Comparison of ENCODE assay signal across 8 mouse cellular contexts in genomic region chr12:24707954-24708823, GRCm38 (mm10). TPM values are rescaled to one million over a fixed set of nuclear protein-coding genes. Genes with fewer than 3 reads are reported as not detected.
DNase-seq lines count a peak whose midpoint lies in the region; ATAC-seq and TF ChIP-seq lines count a peak whose summit lies in the region.

TSS of gene Rrm2 (plus strand) at chr12:24708241.

- peak; percentile 84 for ATAC-seq in heart, embryonic 13.5 days (ENCODE audit: extremely low read depth, insufficient number of reproducible peaks, low FRiP score, low TSS enrichment)
- peak; percentile 86 for ATAC-seq in liver, embryonic 11.5 days (replicated peaks; ENCODE audit: low FRiP score)

- H3K36me3 ChIP-seq in erythroblast, embryonic 14.5 days (ENCODE audit: control insufficient read depth): peaks cover 77% of the 10 kb centered on the region
- H3K36me3 ChIP-seq in heart, embryonic 13.5 days: peaks cover 35% of the 10 kb centered on the region
- peaks cover 25% of the 10 kb centered on the region for H3K36me3 ChIP-seq in liver, embryonic 11.5 days (ENCODE audit: control insufficient read depth, insufficient read depth, low read length)
- peaks cover 11% of the 10 kb centered on the region for H3K36me3 ChIP-seq in myocyte (ENCODE audit: control insufficient read depth, insufficient read depth)

- peak; percentile 94 for TF ChIP-seq POLR2A in myocyte (IDR thresholded peaks at IDR 0.05; ENCODE audit: insufficient read length, low read depth)

- peaks cover 71% of the 10 kb centered on the region for H3K4me1 ChIP-seq in erythroblast, embryonic 14.5 days (ENCODE audit: control insufficient read depth)
- H3K4me1 ChIP-seq in heart, embryonic 13.5 days: peaks cover 66% of the 10 kb centered on the region
- H3K4me1 ChIP-seq in liver, embryonic 11.5 days (replicated peaks; ENCODE audit: control insufficient read depth, insufficient read depth, low read length): peaks cover 26% of the 10 kb centered on the region

- peak within 1 kb of the TSS; percentile 93 for H3K4me2 ChIP-seq in heart, embryonic 13.5 days
- peak within 1 kb of the TSS; percentile 91 for H3K4me2 ChIP-seq in liver, embryonic 11.5 days
- peak within 1 kb of the TSS; percentile 99 for H3K4me2 ChIP-seq in myocyte (ENCODE audit: low read depth)

- under 1% methylated on average over 77 of the region's 83 CpGs for WGBS in heart, embryonic 13.5 days
- WGBS in liver, embryonic 11.5 days: under 1% methylated on average over 83 of the region's 83 CpGs

- peak; percentile 97 for DNase-seq in CD4-positive, CD25-positive, alpha-beta regulatory T cell, adult 2 months (ENCODE audit: low read depth, low spot score)
- DNase-seq in brain, embryonic 18.5 days (ENCODE audit: low read depth, low spot score): peak; percentile 75
- DNase-seq in kidney, postnatal 10 days: peak; percentile 98
- peak; percentile 95 for DNase-seq in liver, embryonic 11.5 days (ENCODE audit: low spot score)
- peak; percentile 97 to 99 for DNase-seq in spleen, postnatal 4 days (ENCODE audit: low spot score in 2 of 2)

- no peaks in the 10 kb centered on the region for H3K27me3 ChIP-seq in erythroblast, embryonic 14.5 days (ENCODE audit: control insufficient read depth)
- H3K27me3 ChIP-seq in heart, embryonic 13.5 days (replicated peaks): no peaks in the 10 kb centered on the region
- H3K27me3 ChIP-seq in liver, embryonic 11.5 days (replicated peaks; ENCODE audit: control insufficient read depth, insufficient read depth, low read length): no peaks in the 10 kb centered on the region
- H3K27me3 ChIP-seq in myocyte (ENCODE audit: control insufficient read depth, insufficient read depth, insufficient read length): no peaks in the 10 kb centered on the region

- peaks cover 21% of the 10 kb centered on the region for H3K79me2 ChIP-seq in myocyte (ENCODE audit: control insufficient read depth, insufficient read depth)

- peak within 1 kb of the TSS; percentile 100 for H3K4me3 ChIP-seq in erythroblast, embryonic 14.5 days (replicated peaks)
- peak within 1 kb of the TSS; percentile 95 for H3K4me3 ChIP-seq in heart, embryonic 13.5 days
- H3K4me3 ChIP-seq in liver, embryonic 11.5 days (ENCODE audit: low read depth, low read length): peak within 1 kb of the TSS; percentile 96
- peak within 1 kb of the TSS; percentile 47 for H3K4me3 ChIP-seq in myocyte

- H3K27ac ChIP-seq in heart, embryonic 13.5 days (replicated peaks): peak within 1 kb of the TSS; percentile 84
- peak within 1 kb of the TSS; percentile 91 for H3K27ac ChIP-seq in liver, embryonic 11.5 days (ENCODE audit: low read depth, low read length)

- H3ac ChIP-seq in myocyte (ENCODE audit: control insufficient read depth, insufficient read length): peak within 1 kb of the TSS; percentile 33

- no peaks in the 10 kb centered on the region for H3K9me3 ChIP-seq in erythroblast, embryonic 14.5 days (ENCODE audit: control insufficient read depth, low read length)
- no peaks in the 10 kb centered on the region for H3K9me3 ChIP-seq in heart, embryonic 13.5 days
- no peaks in the 10 kb centered on the region for H3K9me3 ChIP-seq in liver, embryonic 11.5 days (ENCODE audit: control insufficient read depth, low read length)

- H3K9ac ChIP-seq in heart, embryonic 13.5 days: peak within 1 kb of the TSS; percentile 92
- H3K9ac ChIP-seq in liver, embryonic 11.5 days (ENCODE audit: low read depth, low read length): peak within 1 kb of the TSS; percentile 98

TF ChIP-seq in myocyte, 11 proteins besides CTCF, POLR2A, EP300 and RAD21:
- TF ChIP-seq CEBPB (IDR thresholded peaks at IDR 0.05; ENCODE audit: insufficient read depth, poor library complexity, severe bottlenecking): no peak
- peak; percentile 96 for TF ChIP-seq E2F4 (IDR thresholded peaks at IDR 0.05; ENCODE audit: insufficient read depth)
- TF ChIP-seq MYOD1 (IDR thresholded peaks at IDR 0.05; ENCODE audit: control insufficient read depth in 1 of 3, insufficient read length in 2 of 3, low read depth in 2 of 3): peak in 2 of 3 experiments; percentile 61 to 66
- no peak for TF ChIP-seq TCF12 (IDR thresholded peaks at IDR 0.05; ENCODE audit: insufficient read depth, poor library complexity, severe bottlenecking)
- peak; percentile 18 for TF ChIP-seq TCF3 (IDR thresholded peaks at IDR 0.05; ENCODE audit: insufficient read length, low read depth)
- peak; percentile 51 for TF ChIP-seq REST (IDR thresholded peaks at IDR 0.05; ENCODE audit: insufficient read depth, insufficient read length)
- TF ChIP-seq POLR2AphosphoS2 (IDR thresholded peaks at IDR 0.05; ENCODE audit: insufficient read length, low read depth): peak; percentile 95
- TF ChIP-seq SRF (IDR thresholded peaks at IDR 0.05; ENCODE audit: control insufficient read depth, insufficient read length, low read depth): no peak
- no peak for TF ChIP-seq MAX (IDR thresholded peaks at IDR 0.05; ENCODE audit: low read depth)
- TF ChIP-seq MYOG (IDR thresholded peaks at IDR 0.05; ENCODE audit: control insufficient read depth in 1 of 3, insufficient read depth in 1 of 3, insufficient read length in 2 of 3, low read depth in 2 of 3): peak in 2 of 3 experiments; percentile 69 to 74
- TF ChIP-seq USF1 (IDR thresholded peaks at IDR 0.05; ENCODE audit: low read depth): no peak
TF ChIP-seq in myocyte: peak in this region for 6.

RNA-seq across cellular contexts. Expression of gene Rrm2, which starts in this region (rescaled TPM):
- polyA plus RNA-seq in erythroblast, embryonic 14.5 days (2012): 77.0 and 84.2 TPM in 2 replicates
- 248 and 263 TPM in 2 replicates for polyA plus RNA-seq in heart, embryonic 13.5 days (2015; fragmentation: Nextera tagmentation; extraction: Ambion mirVana)
- polyA plus RNA-seq in liver, embryonic 11.5 days (2014; fragmentation: Nextera tagmentation; extraction: Ambion mirVana): 422 and 475 TPM in 2 replicates
- 73.0 TPM for polyA plus RNA-seq in myocyte (2012; fragmentation: generic; extraction: Trizol)

Comparison
In these comparisons a context has a peak if more than half of its experiments do, and no peak if none do; other contexts are left out.
1. Peak in every context shown above with its lines: DNase-seq, ATAC-seq, H3K4me3 ChIP-seq and H3K27ac ChIP-seq.
2. H3K4me3 ChIP-seq: peak in every context shown above with its lines; median percentile 100 in erythroblast, embryonic 14.5 days; 96 in liver, embryonic 11.5 days; 95 in heart, embryonic 13.5 days; 47 in myocyte.